Mouse (Mus musculus): ENCODE measurements around the gene Timp2. TPM values are rescaled to one million over a fixed set of nuclear protein-coding genes. Genes with fewer than 3 reads are reported as not detected.

Gene Timp2
- polyA plus RNA-seq, 1 experiment from 2014 or later = 49.4 TPM

DNA sequence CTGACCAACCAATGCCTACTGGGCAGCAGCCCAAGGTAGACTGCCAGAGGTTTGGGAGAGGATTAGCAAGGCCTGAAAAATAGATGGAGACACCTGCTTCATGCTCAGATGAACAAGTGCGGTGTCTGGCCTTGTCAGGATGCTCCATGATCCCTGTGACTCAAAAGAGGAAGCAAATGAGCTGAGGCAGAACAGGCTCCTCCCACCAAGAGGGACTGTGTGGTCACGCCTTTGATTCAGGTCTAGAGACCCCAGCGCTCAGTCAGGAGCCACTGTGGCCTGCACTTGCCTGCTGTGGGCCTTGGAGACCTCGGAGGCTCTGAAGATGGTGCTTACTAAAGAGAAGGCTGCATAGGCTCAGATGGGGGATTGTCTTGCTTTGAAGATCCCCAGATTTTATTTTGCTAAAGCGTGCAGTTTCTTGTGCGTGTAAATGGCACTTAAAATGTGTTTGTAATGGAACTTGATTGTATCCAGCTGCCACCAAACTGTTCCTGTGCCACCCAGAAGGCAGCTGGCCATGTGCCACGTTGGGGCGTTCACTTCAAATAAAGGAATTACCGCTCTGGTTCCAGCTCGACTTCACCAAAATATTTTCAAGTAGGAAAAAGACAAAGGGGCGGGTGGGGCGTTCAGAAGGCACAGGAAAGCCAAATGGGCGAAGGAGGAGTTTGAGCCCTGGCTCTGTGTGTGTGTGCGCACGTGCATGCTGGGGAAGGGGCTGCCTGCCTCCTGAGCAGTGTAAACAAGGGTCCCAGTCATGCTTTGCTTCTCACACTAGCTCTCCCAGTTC lies 101.2 kb downstream of the Timp2 start:
- Histone ChIP-seq H3K4me2 (replicated peaks) (no peak overlapping the region), H3K9ac (replicated peaks) (no peak overlapping the region), H3K27ac (replicated peaks) (peak overlapping the region; percentile 40), H3K36me3 (peaks cover 34% of the 10 kb centered on the region), H3K4me3 (no peak overlapping the region), H3K27me3 (peaks cover 8% of the 10 kb centered on the region), H3K9me3 (no peaks in the 10 kb centered on the region), H3K4me1 (peaks cover 10% of the 10 kb centered on the region; the same call in 1 of the 2 replicates)
- no peak for ATAC-seq (ENCODE audit: low FRiP score, low read depth)
- WGBS = 64% methylated on average over 15 of the region's 15 CpGs

DNA sequence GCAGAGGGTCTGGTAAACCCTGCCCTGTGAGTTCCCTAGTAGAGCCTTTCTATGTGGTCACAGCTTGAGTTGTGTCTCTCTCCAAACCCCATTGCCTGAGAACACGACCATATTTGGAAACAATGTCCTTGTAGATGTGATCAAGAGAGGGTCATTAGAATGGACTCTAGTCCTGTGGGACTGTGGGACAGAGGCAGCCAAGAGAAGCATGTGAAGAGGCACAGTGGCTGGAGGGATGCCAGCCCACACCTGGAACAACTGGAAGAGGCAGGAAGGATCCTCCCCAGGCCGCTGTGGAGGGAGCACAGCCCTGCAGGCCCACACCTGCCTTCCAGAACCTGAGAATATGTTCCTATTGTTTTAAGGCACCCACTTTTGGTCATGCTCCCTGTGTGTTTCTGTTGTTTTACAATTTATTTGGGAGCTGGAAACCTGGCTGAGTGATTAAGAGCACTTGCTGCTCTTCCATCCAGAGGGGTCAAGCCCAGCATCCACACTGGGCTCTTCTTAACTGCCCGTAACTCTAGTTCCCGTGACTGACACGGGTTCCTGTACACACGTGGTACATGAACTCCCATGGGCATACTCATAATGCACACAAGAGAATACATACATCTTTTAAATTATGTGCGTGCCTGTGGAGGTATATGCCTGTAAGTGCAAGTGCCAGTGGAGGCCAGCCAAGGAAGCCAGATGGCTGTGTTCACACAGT lies 101.9 kb downstream of the Timp2 start:
- ATAC-seq (ENCODE audit: low FRiP score, low read depth) = no peak
- Histone ChIP-seq H3K27ac (replicated peaks) (no peak overlapping the region; the same call in 1 of the 2 replicates), H3K27me3 (peaks cover 8% of the 10 kb centered on the region), H3K9me3 (no peaks in the 10 kb centered on the region), H3K9ac (replicated peaks) (no peak overlapping the region), H3K4me1 (peaks cover 15% of the 10 kb centered on the region), H3K36me3 (peaks cover 27% of the 10 kb centered on the region), H3K4me2 (replicated peaks) (no peak overlapping the region), H3K4me3 (no peak overlapping the region)
- WGBS = 90% methylated on average over 7 of the region's 7 CpGs

Other genes starting within 250 kb of the Timp2 start
- gene Dnah17, start 225.1 kb downstream of the Timp2 start, polyA plus RNA-seq (2016; fragmentation: Nextera tagmentation; extraction: Ambion mirVana) = 0.26 and 0.37 TPM in 2 replicates
- 28.3 and 28.5 TPM in 2 replicates for gene Cyth1, start 107.1 kb downstream of the Timp2 start, polyA plus RNA-seq (2016; fragmentation: Nextera tagmentation; extraction: Ambion mirVana)
- gene Usp36, start 65.5 kb downstream of the Timp2 start, polyA plus RNA-seq (2016; fragmentation: Nextera tagmentation; extraction: Ambion mirVana) = 17.6 and 20.8 TPM in 2 replicates
- gene Cep295nl, start 13.2 kb downstream of the Timp2 start, polyA plus RNA-seq (2016; fragmentation: Nextera tagmentation; extraction: Ambion mirVana) = 0.18 and 0.40 TPM in 2 replicates
- gene Lgals3bp, start 46.4 kb upstream of the Timp2 start, polyA plus RNA-seq (2016; fragmentation: Nextera tagmentation; extraction: Ambion mirVana) = 1.7 and 1.8 TPM in 2 replicates
- 29.3 and 30.9 TPM in 2 replicates for gene Cant1, start 63.3 kb upstream of the Timp2 start, polyA plus RNA-seq (2016; fragmentation: Nextera tagmentation; extraction: Ambion mirVana)
- 2.7 and 3.3 TPM in 2 replicates for gene C1qtnf1, start 72.5 kb upstream of the Timp2 start, polyA plus RNA-seq (2016; fragmentation: Nextera tagmentation; extraction: Ambion mirVana)
- 6.9 and 7.3 TPM in 2 replicates for gene Engase, start 121.1 kb upstream of the Timp2 start, polyA plus RNA-seq (2016; fragmentation: Nextera tagmentation; extraction: Ambion mirVana)